Mouse (Mus musculus): ENCODE measurements around the gene Ccz1. TPM values are rescaled to one million over a fixed set of nuclear protein-coding genes. Genes with fewer than 3 reads are reported as not detected.

Ccz1 gene
- total RNA-seq (2023), result 10 to 100 TPM; 48.8 to 49.8 TPM

GRCm38 (mm10) chr5:144014551-144015311 lies at the start of gene Ccz1:
Gene Ccz1, minus strand, starts transcription at chr5:144014877.

GRCm38 (mm10) chr5:144026620-144027263 lies 12.1 kb upstream of the Ccz1 start, which contains the start of gene Ocm:
Gene Ocm, minus strand, starts transcription at chr5:144026670.

Other genes starting within 250 kb of the Ccz1 start
- 10 to 100 TPM; 44.4 to 47.5 TPM for gene Eif2ak1, start 197.1 kb downstream of the Ccz1 start, total RNA-seq (2023)
- gene Ankrd61, start 117.2 kb downstream of the Ccz1 start, total RNA-seq (2023), result not detected
- gene Aimp2, start 105.0 kb downstream of the Ccz1 start, total RNA-seq (2023), result 10 to 100 TPM in 1 of 2 experiments, 1 to 10 TPM in 1; 9.5 to 11.9 TPM
- 10 to 100 TPM; 10.2 to 12.2 TPM for gene Pms2, start 104.9 kb downstream of the Ccz1 start, total RNA-seq (2023)
- gene Gm42421, start 86.7 kb downstream of the Ccz1 start, total RNA-seq (2023), result not detected
- gene Rsph10b, start 81.8 kb downstream of the Ccz1 start, total RNA-seq (2023), result under 1 TPM in 1 of 2 experiments, not detected in 1; 0.22 TPM
- not detected for gene Ocm, start 11.8 kb upstream of the Ccz1 start, total RNA-seq (2023)
- gene Lmtk2, start 85.6 kb upstream of the Ccz1 start, total RNA-seq (2023), result 10 to 100 TPM; 56.0 to 56.4 TPM
- gene Bhlha15, start 175.4 kb upstream of the Ccz1 start, total RNA-seq (2023), result 1 to 10 TPM in 1 of 2 experiments, under 1 TPM in 1; 0.37 to 1.3 TPM
- gene Tecpr1, start 208.7 kb upstream of the Ccz1 start, total RNA-seq (2023), result 10 to 100 TPM; 21.8 to 27.1 TPM
- gene Bri3, start 229.6 kb upstream of the Ccz1 start, total RNA-seq (2023), result 10 to 100 TPM; 62.3 to 63.7 TPM